Mouse (Mus musculus) forebrain, postnatal 0 days (tissue): Measurements from ENCODE around the gene Dab1. TPM values are rescaled to one million over a fixed set of nuclear protein-coding genes. Genes with fewer than 3 reads are reported as not detected.

Experiments
- ATAC-seq: fragments of 200-750 bp; cut with Nextera tagmentation; 2 replicates; pipeline ENCODE4 v1.8.0; 2017; ENCODE audit warnings: mild to moderate bottlenecking, moderate library complexity
- DNase-seq: peaks from one replicate; pipeline ENCODE4 v3.0.0-alpha.2; 2015
- H3K27ac ChIP-seq: fragments of 300-500 bp; sonication (generic); 2 replicates; pipeline ENCODE4 v1.5.1; 2014; ENCODE audit warnings: low read depth, mild to moderate bottlenecking, antibody characterized with exemption, low read length, moderate library complexity, mixed read lengths
- H3K27me3 ChIP-seq: fragments of 300-500 bp; sonication (generic); 2 replicates; pipeline ENCODE4 v1.6.1; 2014; ENCODE audit warnings: mild to moderate bottlenecking, low read length, mixed read lengths; ENCODE audit not compliant: insufficient read depth
- H3K36me3 ChIP-seq: fragments of 300-500 bp; sonication (generic); 2 replicates; pipeline ENCODE4 v1.6.1; 2014; ENCODE audit warnings: mild to moderate bottlenecking, moderate library complexity; ENCODE audit not compliant: insufficient read depth
- H3K4me1 ChIP-seq: fragments of 300-500 bp; sonication (generic); 2 replicates; pipeline ENCODE4 v1.6.1; 2014; ENCODE audit warnings: antibody characterized with exemption; ENCODE audit not compliant: insufficient read depth
- H3K4me2 ChIP-seq: fragments of 300-500 bp; sonication (generic); 2 replicates; pipeline ENCODE4 v1.6.1; 2014; ENCODE audit warnings: low read depth, mild to moderate bottlenecking, moderate library complexity
- H3K4me3 ChIP-seq: fragments of 300-500 bp; sonication (generic); 2 replicates; pipeline ENCODE4 v1.5.1; 2014; ENCODE audit warnings: low read depth, low read length, mixed read lengths
- H3K9ac ChIP-seq: fragments of 300-500 bp; sonication (generic); 2 replicates; pipeline ENCODE4 v1.6.1; 2014; ENCODE audit warnings: mild to moderate bottlenecking
- H3K9me3 ChIP-seq: fragments of 300-500 bp; sonication (generic); 2 replicates; pipeline ENCODE4 v1.6.1; 2016; ENCODE audit warnings: low read length
- CTCF ChIP-seq: sonication (generic); IDR thresholded peaks from 2 replicates; pipeline ENCODE4 v1.5.1; 2016; ENCODE audit warnings: antibody characterized with exemption, control low read depth, low read depth
- WGBS: fragments of 180-500 bp; shearing (Covaris S2); extraction: QIAGEN DNeasy Blood & Tissue Kit; methylation state at CpG from one replicate; pipeline ENCODE4 v1.1.7; 2014; 5-methylcytosine and 5-hydroxymethylcytosine counted together
- polyA plus RNA-seq: library from polyadenylated mRNA; unstranded; fragments of >200 nt; fragmentation: Nextera tagmentation; extraction: Ambion mirVana; gene quantifications from 2 replicates; pipeline ENCODE4 v1.2.1, GENCODE M21; 2015
- total RNA-seq: library from RNA; depleted of rRNA; stranded (reverse); fragments of >200 nt; gene quantifications from 2 replicates; pipeline ENCODE4 v1.2.3, GENCODE M21; 2014

Dab1 gene
- total and polyA plus RNA-seq, 2 experiments from 2014 or later = 64.8 to 141 TPM

- Histone ChIP-seq H3K4me2 (no peak overlapping the region), H3K36me3 (no peaks in the 10 kb centered on the region), H3K4me3 (no peak overlapping the region), H3K9me3 (no peaks in the 10 kb centered on the region), H3K9ac (no peak overlapping the region), H3K4me1 (no peaks in the 10 kb centered on the region), H3K27ac (no peak overlapping the region), H3K27me3 (no peaks in the 10 kb centered on the region)
- no peak for DNase-seq
- 93% methylated on average over 12 of the region's 12 CpGs for WGBS
- no peak for ATAC-seq
- no peak for TF ChIP-seq CTCF
These were observed 802.0 kb downstream of the Dab1 start for GRCm38 (mm10) chr4:104420983-104421680.

DNA sequence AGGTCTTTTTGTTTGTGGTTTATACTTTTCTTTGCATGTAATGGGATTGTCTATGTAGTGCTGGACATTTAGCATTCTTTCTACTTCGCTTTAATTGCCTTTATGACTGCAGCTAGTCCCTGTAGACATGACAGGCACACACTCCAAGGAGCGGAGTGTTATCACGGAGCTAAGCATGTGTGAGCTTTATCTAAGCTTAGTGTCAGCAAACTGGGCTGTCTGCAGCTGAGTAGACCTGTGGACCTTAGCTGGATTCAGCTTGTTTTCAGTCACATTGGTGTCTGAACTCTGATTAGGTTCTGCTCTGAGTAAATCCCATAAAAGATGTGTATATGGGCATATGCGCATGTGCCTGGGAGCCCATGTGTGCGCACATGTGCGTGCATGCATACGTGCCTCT lies 810.0 kb downstream of the Dab1 start:
- Histone ChIP-seq H3K27ac (no peak overlapping the region), H3K9me3 (no peaks in the 10 kb centered on the region), H3K27me3 (no peaks in the 10 kb centered on the region), H3K36me3 (0 out of 2 replicates have a peak, but pooled peaks cover 2% of the 10 kb centered on the region), H3K4me2 (no peak overlapping the region), H3K9ac (no peak overlapping the region), H3K4me3 (no peak overlapping the region), H3K4me1 (peaks cover 12% of the 10 kb centered on the region; the same call in 1 of the 2 replicates)
- DNase-seq (no peak), ATAC-seq (no peak; the same call in 1 of the 2 replicates)
- 91% methylated on average over 7 of the region's 7 CpGs for WGBS
- no peak for TF ChIP-seq CTCF

- H3K9me3 ChIP-seq = no peaks in the 10 kb centered on the region
- no peak overlapping the region for H3K9ac ChIP-seq
- peaks cover 12% of the 10 kb centered on the region; the same call in 1 of the 2 replicates for H3K4me1 ChIP-seq
- DNase-seq = no peak
- H3K36me3 ChIP-seq = 0 out of 2 replicates have a peak, but pooled peaks cover 6% of the 10 kb centered on the region
- 53% methylated on average over 7 of the region's 7 CpGs for WGBS
- TF ChIP-seq CTCF = no peak
- no peak overlapping the region for H3K4me2 ChIP-seq
- H3K27me3 ChIP-seq = no peaks in the 10 kb centered on the region
- no peak for ATAC-seq
- H3K4me3 ChIP-seq = no peak overlapping the region
- no peak overlapping the region for H3K27ac ChIP-seq
These were observed 812.2 kb downstream of the Dab1 start for GRCm38 (mm10) chr4:104431231-104431855.

DNA sequence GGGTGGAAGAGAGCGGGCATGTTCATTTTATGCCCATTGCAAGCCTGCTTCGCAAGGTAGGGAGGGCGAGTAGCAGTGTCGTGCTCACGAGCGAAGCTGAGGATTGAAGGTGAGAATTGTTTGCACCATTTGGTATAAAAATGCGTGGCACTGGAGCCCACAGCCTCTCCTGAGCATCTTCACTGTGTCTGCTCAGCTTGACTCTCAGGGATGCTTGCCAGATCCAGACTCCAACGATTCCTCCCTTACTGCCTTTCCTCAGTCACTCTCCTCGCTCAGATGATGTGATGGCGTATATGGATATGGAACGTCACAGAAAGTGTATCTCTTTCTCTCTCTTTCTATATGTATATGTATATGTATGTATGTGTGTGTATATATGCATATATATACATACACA lies 813.0 kb downstream of the Dab1 start:
- H3K4me2 ChIP-seq = no peak overlapping the region
- 0 out of 2 replicates have a peak, but pooled peaks cover 6% of the 10 kb centered on the region for H3K36me3 ChIP-seq
- DNase-seq (no peak), ATAC-seq (no peak)
- no peak overlapping the region for H3K9ac ChIP-seq
- no peaks in the 10 kb centered on the region for H3K27me3 ChIP-seq
- H3K27ac ChIP-seq = no peak overlapping the region
- WGBS = 70% methylated on average over 11 of the region's 11 CpGs
- no peak for TF ChIP-seq CTCF
- H3K4me1 ChIP-seq = peaks cover 12% of the 10 kb centered on the region; the same call in 1 of the 2 replicates
- H3K9me3 ChIP-seq = no peaks in the 10 kb centered on the region
- H3K4me3 ChIP-seq = no peak overlapping the region

GRCm38 (mm10) chr4:104435736-104436135 lies 816.6 kb downstream of the Dab1 start:
- Histone ChIP-seq H3K27me3 (no peaks in the 10 kb centered on the region), H3K4me2 (no peak overlapping the region), H3K9me3 (no peaks in the 10 kb centered on the region), H3K36me3 (0 out of 2 replicates have a peak, but pooled peaks cover 6% of the 10 kb centered on the region), H3K9ac (no peak overlapping the region), H3K4me1 (peaks cover 15% of the 10 kb centered on the region; the same call in 1 of the 2 replicates), H3K27ac (no peak overlapping the region), H3K4me3 (no peak overlapping the region)
- 69% methylated on average over 5 of the region's 5 CpGs for WGBS
- DNase-seq (no peak), ATAC-seq (no peak)
- TF ChIP-seq CTCF = no peak

DNA sequence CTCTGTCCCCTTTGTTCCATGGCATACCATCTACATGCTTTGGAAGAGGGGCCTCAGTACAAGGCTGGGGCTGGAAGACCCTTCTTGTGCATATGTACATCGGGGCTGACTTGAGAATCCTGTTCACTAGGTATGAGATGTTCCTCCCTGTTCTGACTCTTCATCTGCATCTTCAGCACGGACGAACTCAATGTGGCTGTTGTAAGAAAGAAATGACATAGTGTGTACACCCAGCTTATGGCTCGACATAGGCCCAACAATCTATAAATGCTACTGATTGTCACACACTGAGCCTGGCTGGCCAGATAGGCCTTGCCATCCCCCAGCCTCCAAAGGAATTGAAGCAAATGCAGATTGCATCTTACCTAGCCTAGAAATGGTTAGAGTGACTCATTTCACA lies 817.3 kb downstream of the Dab1 start:
- WGBS = 91% methylated on average over 4 of the region's 4 CpGs
- no peaks in the 10 kb centered on the region for H3K27me3 ChIP-seq
- H3K9me3 ChIP-seq = no peaks in the 10 kb centered on the region
- H3K9ac ChIP-seq = no peak overlapping the region
- H3K27ac ChIP-seq = no peak overlapping the region
- no peak overlapping the region for H3K4me3 ChIP-seq
- TF ChIP-seq CTCF = no peak
- DNase-seq (no peak), ATAC-seq (no peak)
- peaks cover 12% of the 10 kb centered on the region; the same call in 1 of the 2 replicates for H3K4me1 ChIP-seq
- no peak overlapping the region for H3K4me2 ChIP-seq
- 0 out of 2 replicates have a peak, but pooled peaks cover 6% of the 10 kb centered on the region for H3K36me3 ChIP-seq

DNA sequence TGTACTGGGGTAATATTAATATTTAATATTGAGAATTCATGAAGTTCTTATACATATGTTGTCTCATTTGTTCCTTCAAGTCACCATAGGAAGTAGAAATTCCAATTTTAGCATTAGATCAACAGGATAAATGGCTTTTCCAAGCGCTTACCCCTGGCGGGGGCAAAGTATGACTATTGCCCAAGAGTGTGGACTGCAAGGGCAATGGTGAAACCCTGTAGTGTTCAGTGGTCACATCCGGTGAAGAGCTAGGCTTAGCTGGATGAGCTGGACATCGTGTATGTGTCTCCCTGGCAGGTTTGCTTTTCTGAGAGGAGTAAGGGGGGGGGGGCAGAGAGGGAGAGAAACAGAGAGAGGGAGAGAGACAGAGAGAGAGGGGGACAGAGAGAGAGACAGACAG lies 819.6 kb downstream of the Dab1 start:
- 96% methylated on average over 4 of the region's 4 CpGs for whole genome bisulfite sequencing
- no peak overlapping the region for H3K4me3 ChIP-seq
- no peak overlapping the region for H3K4me2 ChIP-seq
- peaks cover 10% of the 10 kb centered on the region; the same call in 1 of the 2 replicates for H3K4me1 ChIP-seq
- H3K27me3 ChIP-seq = no peaks in the 10 kb centered on the region
- DNase-seq = no peak
- H3K27ac ChIP-seq = no peak overlapping the region
- no peaks in the 10 kb centered on the region for H3K9me3 ChIP-seq
- no peak for TF ChIP-seq CTCF
- H3K9ac ChIP-seq = no peak overlapping the region
- H3K36me3 ChIP-seq = 0 out of 2 replicates have a peak, but pooled peaks cover 6% of the 10 kb centered on the region
- no peak for ATAC-seq
